Mouse (Mus musculus) T-cell, adult 66 days (primary cell): Measurements from ENCODE around the gene Cnih1. TPM values are rescaled to one million over a fixed set of nuclear protein-coding genes. Genes with fewer than 3 reads are reported as not detected.

Experiments
- total RNA-seq, 2 experiments: library from RNA; stranded (reverse); gene quantifications; 3 replicates in 1 of 2; 4 replicates in 1 of 2; pipeline ENCODE4 v1.2.4; 2023

The Cnih1 gene
- total RNA-seq = 10 to 100 TPM; 31.3 to 32.5 TPM

DNA sequence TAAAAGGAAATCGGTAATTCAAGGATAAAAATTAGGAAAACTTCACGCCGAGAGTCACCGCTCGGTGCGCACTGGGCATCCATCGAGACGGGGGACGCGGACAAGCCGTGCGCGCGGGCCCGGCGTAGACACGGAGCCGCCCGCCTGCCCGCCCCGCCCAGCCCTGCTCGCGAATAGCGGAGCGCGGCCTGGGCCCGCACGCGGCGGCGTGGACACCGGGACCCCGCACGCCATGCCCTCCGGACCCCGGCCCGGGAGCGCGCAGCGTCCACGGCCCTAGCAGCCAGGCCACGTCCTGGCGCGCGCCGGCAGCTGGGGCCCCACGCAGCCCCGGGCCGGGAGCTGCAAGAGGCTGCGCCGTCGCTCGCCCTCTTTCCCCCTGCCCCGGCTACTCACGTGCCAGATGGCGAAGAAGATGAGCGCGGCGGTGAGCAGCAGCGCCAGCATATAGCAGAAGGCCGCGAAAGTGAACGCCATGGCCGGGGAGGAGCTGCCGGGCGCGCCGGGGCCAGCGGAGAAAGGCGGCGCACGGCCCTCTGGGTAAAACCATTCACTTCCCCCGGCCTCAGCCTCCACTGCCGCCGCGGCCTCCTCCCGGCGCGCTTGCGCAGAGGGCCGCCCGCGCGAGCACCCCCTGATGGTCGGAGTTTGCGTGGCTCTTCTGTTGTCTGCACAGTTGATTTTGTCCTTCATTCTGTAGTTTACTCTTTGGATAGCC, at the start of gene Cnih1:
TSS of gene Cnih1 (minus strand) at position 625 of the 718 bp plus-strand sequence.

DNA sequence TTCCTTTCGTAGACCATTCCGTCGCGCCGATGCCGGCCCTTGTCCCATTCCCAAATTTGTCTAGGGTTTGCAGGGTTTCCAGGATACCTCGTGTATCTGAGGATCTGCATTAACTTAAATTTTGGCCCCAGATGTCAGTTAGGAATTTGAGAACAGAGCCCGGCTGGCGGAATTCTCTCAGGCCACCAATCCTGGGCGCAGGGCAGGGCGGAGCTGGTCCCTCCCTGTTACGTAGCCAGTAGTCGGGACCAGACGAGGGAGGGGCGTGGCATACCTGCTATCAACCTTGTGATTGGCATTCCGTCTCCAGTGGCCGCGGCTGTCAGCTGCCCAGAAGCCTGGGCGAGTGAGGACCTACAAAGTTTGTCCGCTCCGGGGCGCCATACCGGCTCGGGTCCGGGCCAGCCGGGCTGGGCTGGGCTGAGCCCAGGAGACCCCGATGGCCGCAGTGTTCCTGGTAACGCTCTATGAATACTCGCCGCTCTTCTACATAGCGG, 43.7 kb upstream of the Cnih1 start, which contains the start of gene Cgrrf1:
TSS of gene Cgrrf1 (plus strand) at position 289 of the 497 bp plus-strand sequence.

GRCm38 (mm10) chr14:46821873-46822716, 33.9 kb upstream of the Cnih1 start, which contains the start of gene Gmfb:
Gene Gmfb, minus strand, starts transcription at chr14:46822242.

GRCm38 (mm10) chr14:46760355-46761029, 27.7 kb downstream of the Cnih1 start, which contains the start of gene Cdkn3:
Gene Cdkn3, plus strand, starts transcription at chr14:46760541.

Other genes starting within 250 kb of the Cnih1 start
- gene Cdkn3, start 27.9 kb downstream of the Cnih1 start, total RNA-seq = 1 to 10 TPM; 1.0 to 1.9 TPM
- 100 to 1,000 TPM; 107 to 117 TPM for gene Gmfb, start 33.8 kb upstream of the Cnih1 start, total RNA-seq
- gene Cgrrf1, start 43.7 kb upstream of the Cnih1 start, total RNA-seq = 10 to 100 TPM; 23.3 to 25.0 TPM
- gene Samd4, start 94.4 kb upstream of the Cnih1 start, total RNA-seq = under 1 TPM; 0.26 to 0.36 TPM